Mouse (Mus musculus): ENCODE results near the gene Rnf41. TPM values are rescaled to one million over a fixed set of nuclear protein-coding genes. Genes with fewer than 3 reads are reported as not detected.

Gene Rnf41
- polyA plus RNA-seq, 2 experiments, result 4.8 to 5.9 TPM

DNA sequence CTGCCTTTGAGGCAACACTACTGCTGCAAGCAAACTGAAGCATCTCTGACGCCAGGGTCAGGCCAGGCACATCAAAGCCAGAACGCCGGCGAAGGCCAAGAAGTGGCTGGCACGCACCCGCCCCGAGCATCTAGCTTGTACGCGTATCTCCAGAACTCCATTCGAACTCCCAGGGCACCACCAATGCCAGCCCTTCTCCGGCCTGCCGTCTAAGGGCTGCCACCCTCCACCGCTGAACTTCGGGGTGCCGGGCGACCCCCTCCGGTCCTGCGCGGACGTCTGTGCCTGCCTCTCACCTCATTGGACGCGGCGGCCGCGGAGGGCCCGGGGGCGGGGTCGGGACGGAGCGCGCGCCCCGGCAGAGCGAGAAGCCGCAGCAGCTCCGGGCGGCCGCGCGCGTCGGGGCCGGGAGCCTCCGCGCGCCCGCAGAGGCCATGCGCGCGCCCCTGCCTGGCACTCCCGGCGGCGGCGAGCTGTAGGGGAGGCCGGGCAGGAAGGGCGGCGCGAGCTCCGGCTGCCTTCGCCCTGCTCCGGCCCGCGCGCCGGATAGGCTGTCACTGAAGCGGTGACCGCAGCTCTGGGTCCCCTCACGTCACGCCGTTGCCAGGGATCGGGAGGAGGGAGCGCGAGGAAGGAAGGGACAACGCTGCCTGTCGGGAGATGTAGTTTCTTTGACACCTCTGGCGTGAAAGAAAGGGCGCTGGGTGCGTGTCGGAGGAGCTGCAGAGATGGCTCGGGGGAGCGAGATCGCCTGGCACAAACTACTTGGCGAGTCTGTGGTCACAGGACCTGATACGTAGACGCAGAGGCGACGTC is 42.8 kb upstream of the Rnf41 start, which contains the start of gene Coq10a:
Gene Coq10a, minus strand, starts transcription at position 596 of the 816 bp plus-strand sequence.
- DNase-seq (ENCODE audit: low read depth in 3 of 3, low spot score in 3 of 3) (peak; percentile 64 to 78 (median 70)), ATAC-seq (ENCODE audit: insufficient read depth) (peak; percentile 87)
- Histone ChIP-seq H3K4me3 (ENCODE audit: insufficient read depth in 1 of 2, low read depth in 2 of 2, low read length in 2 of 2) (peak within 1 kb of the TSS; percentile 80 to 85), H3K4me2 (ENCODE audit: low read depth) (peak within 1 kb of the TSS; percentile 98), H3K27ac (peak within 1 kb of the TSS; percentile 88), H3K9ac (replicated peaks) (peak within 1 kb of the TSS; percentile 88), H3K9me3 (ENCODE audit: control insufficient read depth, low read length) (no peaks in the 10 kb centered on the region), H3K27me3 (ENCODE audit: control insufficient read depth, insufficient read depth, low read length) (no peaks in the 10 kb centered on the region), H3K4me1 (replicated peaks; ENCODE audit: control insufficient read depth in 2 of 2, insufficient read depth in 2 of 2, low read length in 1 of 2) (peaks cover 14 to 20% of the 10 kb centered on the region in 2 experiments), H3K36me3 (replicated peaks; ENCODE audit: control insufficient read depth, insufficient read depth, low read depth) (peaks cover 9% of the 10 kb centered on the region)
- TF ChIP-seq CTCF (IDR thresholded peaks at IDR 0.05; ENCODE audit: low read depth) (no peak), EP300 (IDR thresholded peaks at IDR 0.05; ENCODE audit: low read depth) (no peak)
- WGBS (ENCODE audit: insufficient replicate concordance), result under 1% methylated on average over 87 of the region's 87 CpGs

DNA sequence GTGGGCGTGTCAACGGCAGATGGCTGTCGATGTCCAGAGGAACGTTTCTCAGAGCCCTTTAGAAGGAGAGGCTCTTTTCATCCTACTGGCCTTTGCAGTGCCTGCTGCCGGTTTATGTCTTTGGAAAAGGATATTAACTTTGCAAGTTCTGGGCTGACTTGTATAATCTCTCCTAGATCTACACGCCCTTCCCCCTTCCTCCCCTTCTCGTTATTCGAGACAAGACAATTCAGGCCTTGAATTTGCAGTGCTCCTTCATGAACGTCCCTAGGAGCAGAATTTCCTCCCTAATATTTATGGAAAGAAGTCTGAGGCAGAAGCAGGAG is 42.3 kb upstream of the Rnf41 start:
- peak overlapping the region; percentile 88 for H3K9ac ChIP-seq (replicated peaks)
- H3K27ac ChIP-seq, result peak overlapping the region; percentile 88
- peaks cover 8% of the 10 kb centered on the region for H3K36me3 ChIP-seq (replicated peaks; ENCODE audit: control insufficient read depth, insufficient read depth, low read depth)
- peak overlapping the region; percentile 80 to 85 for H3K4me3 ChIP-seq (ENCODE audit: insufficient read depth in 1 of 2, low read depth in 2 of 2, low read length in 2 of 2)
- DNase-seq (ENCODE audit: low read depth in 3 of 3, low spot score in 3 of 3), result no peak
- TF ChIP-seq EP300 (IDR thresholded peaks at IDR 0.05; ENCODE audit: low read depth) (no peak), CTCF (IDR thresholded peaks at IDR 0.05; ENCODE audit: low read depth) (no peak)
- H3K27me3 ChIP-seq (ENCODE audit: control insufficient read depth, insufficient read depth, low read length), result no peaks in the 10 kb centered on the region
- peak overlapping the region; percentile 98 for H3K4me2 ChIP-seq (ENCODE audit: low read depth)
- H3K4me1 ChIP-seq (replicated peaks; ENCODE audit: control insufficient read depth in 2 of 2, insufficient read depth in 2 of 2, low read length in 1 of 2), result peaks cover 14 to 20% of the 10 kb centered on the region in 2 experiments
- 3% methylated on average over 9 of the region's 9 CpGs for WGBS (ENCODE audit: insufficient replicate concordance)
- no peaks in the 10 kb centered on the region for H3K9me3 ChIP-seq (ENCODE audit: control insufficient read depth, low read length)
- ATAC-seq (ENCODE audit: insufficient read depth), result no peak

- Histone ChIP-seq H3K9ac (replicated peaks) (peak overlapping the region; percentile 88), H3K9me3 (ENCODE audit: control insufficient read depth, low read length) (no peaks in the 10 kb centered on the region), H3K36me3 (replicated peaks; ENCODE audit: control insufficient read depth, insufficient read depth, low read depth) (peaks cover 6% of the 10 kb centered on the region), H3K4me1 (replicated peaks; ENCODE audit: control insufficient read depth in 2 of 2, insufficient read depth in 2 of 2, low read length in 1 of 2) (peaks cover 14 to 20% of the 10 kb centered on the region in 2 experiments), H3K4me2 (ENCODE audit: low read depth) (peak overlapping the region; percentile 98), H3K27ac (peak overlapping the region; percentile 88), H3K4me3 (ENCODE audit: insufficient read depth in 1 of 2, low read depth in 2 of 2, low read length in 2 of 2) (peak overlapping the region; percentile 80 to 85; a peak in 3 of 4 replicates), H3K27me3 (ENCODE audit: control insufficient read depth, insufficient read depth, low read length) (no peaks in the 10 kb centered on the region)
- TF ChIP-seq CTCF (IDR thresholded peaks at IDR 0.05; ENCODE audit: low read depth) (no peak), EP300 (IDR thresholded peaks at IDR 0.05; ENCODE audit: low read depth) (no peak)
- no peak for DNase-seq (ENCODE audit: low read depth in 3 of 3, low spot score in 3 of 3)
- 72% methylated on average over 6 of the region's 6 CpGs for WGBS (ENCODE audit: insufficient replicate concordance)
- ATAC-seq (ENCODE audit: insufficient read depth), result no peak
These were observed 41.9 kb upstream of the Rnf41 start for GRCm38 (mm10) chr10:128369599-128369998.

DNA sequence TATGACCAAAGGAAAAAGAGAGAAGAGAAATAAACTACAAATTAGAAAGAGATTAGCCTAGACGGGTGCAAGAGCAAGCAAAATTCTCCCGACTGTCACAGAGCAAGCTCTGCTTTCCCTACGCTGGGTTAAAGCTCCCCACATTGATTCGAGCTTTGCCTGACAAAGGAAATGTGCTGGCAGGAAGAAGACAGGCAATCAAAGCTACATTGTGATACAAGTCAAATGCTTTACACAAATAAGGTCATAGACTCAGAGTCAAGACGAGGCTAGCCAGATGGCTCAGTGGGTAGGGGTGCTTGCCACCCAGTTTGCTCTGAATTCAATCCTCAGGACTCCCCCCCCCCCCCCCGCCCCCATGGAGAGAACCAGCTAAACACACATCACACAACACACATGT is 41.4 kb upstream of the Rnf41 start:
- Histone ChIP-seq H3K4me2 (ENCODE audit: low read depth) (peak overlapping the region; percentile 98; the same call in 1 of the 2 replicates), H3K27me3 (ENCODE audit: control insufficient read depth, insufficient read depth, low read length) (no peaks in the 10 kb centered on the region), H3K36me3 (replicated peaks; ENCODE audit: control insufficient read depth, insufficient read depth, low read depth) (peaks cover 3% of the 10 kb centered on the region; the same call in 1 of the 2 replicates), H3K9ac (replicated peaks) (no peak overlapping the region), H3K27ac (no peak overlapping the region), H3K4me3 (ENCODE audit: insufficient read depth in 1 of 2, low read depth in 2 of 2, low read length in 2 of 2) (no peak overlapping the region), H3K4me1 (replicated peaks; ENCODE audit: control insufficient read depth in 2 of 2, insufficient read depth in 2 of 2, low read length in 1 of 2) (peaks cover 14 to 20% of the 10 kb centered on the region in 2 experiments), H3K9me3 (ENCODE audit: control insufficient read depth, low read length) (no peaks in the 10 kb centered on the region)
- TF ChIP-seq CTCF (IDR thresholded peaks at IDR 0.05; ENCODE audit: low read depth) (no peak), EP300 (IDR thresholded peaks at IDR 0.05; ENCODE audit: low read depth) (no peak)
- DNase-seq (ENCODE audit: low read depth in 3 of 3, low spot score in 3 of 3) (no peak), ATAC-seq (ENCODE audit: insufficient read depth) (no peak)
- 71% methylated on average over 5 of the region's 6 CpGs for WGBS (ENCODE audit: insufficient replicate concordance)

GRCm38 (mm10) chr10:128370601-128371000 is 40.9 kb upstream of the Rnf41 start:
- 54% methylated on average over 4 of the region's 4 CpGs for WGBS (ENCODE audit: insufficient replicate concordance)
- DNase-seq (ENCODE audit: low read depth in 3 of 3, low spot score in 3 of 3), result no peak
- TF ChIP-seq CTCF (IDR thresholded peaks at IDR 0.05; ENCODE audit: low read depth), result no peak
- no peak for TF ChIP-seq EP300 (IDR thresholded peaks at IDR 0.05; ENCODE audit: low read depth)
- H3K4me1 ChIP-seq (replicated peaks; ENCODE audit: control insufficient read depth in 2 of 2, insufficient read depth in 2 of 2, low read length in 1 of 2), result peaks cover 14 to 20% of the 10 kb centered on the region in 2 experiments
- H3K4me3 ChIP-seq (ENCODE audit: insufficient read depth in 1 of 2, low read depth in 2 of 2, low read length in 2 of 2), result no peak overlapping the region
- no peak overlapping the region for H3K9ac ChIP-seq (replicated peaks)
- no peak overlapping the region for H3K27ac ChIP-seq
- H3K27me3 ChIP-seq (ENCODE audit: control insufficient read depth, insufficient read depth, low read length), result no peaks in the 10 kb centered on the region
- ATAC-seq (ENCODE audit: insufficient read depth), result no peak
- no peaks in the 10 kb centered on the region for H3K36me3 ChIP-seq (replicated peaks; ENCODE audit: control insufficient read depth, insufficient read depth, low read depth)
- H3K9me3 ChIP-seq (ENCODE audit: control insufficient read depth, low read length), result no peaks in the 10 kb centered on the region
- H3K4me2 ChIP-seq (ENCODE audit: low read depth), result no peak overlapping the region
